Mouse (Mus musculus): ENCODE data around the gene Chpf. TPM values are rescaled to one million over a fixed set of nuclear protein-coding genes. Genes with fewer than 3 reads are reported as not detected.

Gene Chpf
- polyA plus RNA-seq, 1 experiment from 2014 or later, result 22.1 TPM

GRCm38 (mm10) chr1:75494878-75495548, 15.9 kb upstream of the Chpf start:
- Histone ChIP-seq H3K4me2 (no peak overlapping the region), H3K4me3 (replicated peaks) (no peak overlapping the region), H3K4me1 (replicated peaks) (peaks cover 24% of the 10 kb centered on the region), H3K27me3 (peaks cover 18% of the 10 kb centered on the region), H3K9ac (replicated peaks) (no peak overlapping the region), H3K36me3 (peaks cover 73% of the 10 kb centered on the region), H3K9me3 (no peaks in the 10 kb centered on the region), H3K27ac (no peak overlapping the region)
- peak; percentile 17; the same call in 1 of the 2 replicates for ATAC-seq (ENCODE audit: insufficient number of reproducible peaks, insufficient read depth, low FRiP score, low TSS enrichment, low read depth)
- WGBS, result 40% methylated on average over 12 of the region's 12 CpGs

GRCm38 (mm10) chr1:75492579-75493170, 13.6 kb upstream of the Chpf start:
- Histone ChIP-seq H3K4me1 (replicated peaks) (peaks cover 29% of the 10 kb centered on the region), H3K27me3 (peaks cover 41% of the 10 kb centered on the region), H3K27ac (no peak overlapping the region), H3K9me3 (no peaks in the 10 kb centered on the region), H3K4me2 (no peak overlapping the region), H3K36me3 (peaks cover 62% of the 10 kb centered on the region), H3K4me3 (replicated peaks) (no peak overlapping the region), H3K9ac (replicated peaks) (no peak overlapping the region)
- WGBS, result 43% methylated on average over 24 of the region's 24 CpGs
- no peak for ATAC-seq (ENCODE audit: insufficient number of reproducible peaks, insufficient read depth, low FRiP score, low TSS enrichment, low read depth)

GRCm38 (mm10) chr1:75490785-75491551, 11.9 kb upstream of the Chpf start:
- Histone ChIP-seq H3K9ac (replicated peaks) (no peak overlapping the region), H3K4me3 (replicated peaks) (no peak overlapping the region), H3K4me2 (no peak overlapping the region), H3K9me3 (no peaks in the 10 kb centered on the region), H3K27me3 (peaks cover 58% of the 10 kb centered on the region), H3K4me1 (replicated peaks) (peaks cover 26% of the 10 kb centered on the region), H3K36me3 (peaks cover 45% of the 10 kb centered on the region), H3K27ac (no peak overlapping the region)
- no peak for ATAC-seq (ENCODE audit: insufficient number of reproducible peaks, insufficient read depth, low FRiP score, low TSS enrichment, low read depth)
- WGBS, result 82% methylated on average over 34 of the region's 34 CpGs

GRCm38 (mm10) chr1:75487405-75488161, 8.5 kb upstream of the Chpf start:
- ATAC-seq (ENCODE audit: insufficient number of reproducible peaks, insufficient read depth, low FRiP score, low TSS enrichment, low read depth), result peak; percentile 70
- H3K9me3 ChIP-seq, result no peaks in the 10 kb centered on the region
- under 1% methylated on average over 62 of the region's 62 CpGs for WGBS

GRCm38 (mm10) chr1:75487040-75487404, 7.9 kb upstream of the Chpf start:
- H3K27me3 ChIP-seq, result peaks cover 84% of the 10 kb centered on the region
- no peaks in the 10 kb centered on the region for H3K9me3 ChIP-seq
- under 1% methylated on average over 13 of the region's 13 CpGs for WGBS
- no peak overlapping the region for H3K27ac ChIP-seq
- H3K9ac ChIP-seq (replicated peaks), result no peak overlapping the region; the same call in 1 of the 2 replicates
- H3K36me3 ChIP-seq, result peaks cover 32% of the 10 kb centered on the region
- H3K4me3 ChIP-seq (replicated peaks), result peak overlapping the region; percentile 54
- peaks cover 16% of the 10 kb centered on the region for H3K4me1 ChIP-seq (replicated peaks)
- peak overlapping the region; percentile 81 for H3K4me2 ChIP-seq
- ATAC-seq (ENCODE audit: insufficient number of reproducible peaks, insufficient read depth, low FRiP score, low TSS enrichment, low read depth), result no peak

More at GRCm38 (mm10) chr1:75487405-75488161, 8.5 kb upstream of the Chpf start:
- no peak overlapping the region for H3K27ac ChIP-seq
- peak overlapping the region; percentile 32; the same call in 1 of the 2 replicates for H3K9ac ChIP-seq (replicated peaks)
- peaks cover 83% of the 10 kb centered on the region for H3K27me3 ChIP-seq
- peak overlapping the region; percentile 54 for H3K4me3 ChIP-seq (replicated peaks)
- H3K4me2 ChIP-seq, result peak overlapping the region; percentile 81
- peaks cover 37% of the 10 kb centered on the region for H3K36me3 ChIP-seq
- peaks cover 16% of the 10 kb centered on the region for H3K4me1 ChIP-seq (replicated peaks)

GRCm38 (mm10) chr1:75486561-75486960, 7.5 kb upstream of the Chpf start:
- Histone ChIP-seq H3K9me3 (no peaks in the 10 kb centered on the region), H3K9ac (replicated peaks) (no peak overlapping the region), H3K4me2 (peak overlapping the region; percentile 81), H3K36me3 (peaks cover 27% of the 10 kb centered on the region), H3K27me3 (peaks cover 85% of the 10 kb centered on the region), H3K27ac (no peak overlapping the region), H3K4me1 (replicated peaks) (peaks cover 16% of the 10 kb centered on the region), H3K4me3 (replicated peaks) (peak overlapping the region; percentile 54)
- 6% methylated on average over 24 of the region's 24 CpGs for WGBS
- no peak for ATAC-seq (ENCODE audit: insufficient number of reproducible peaks, insufficient read depth, low FRiP score, low TSS enrichment, low read depth)

- no peak overlapping the region for H3K27ac ChIP-seq
- H3K4me3 ChIP-seq (replicated peaks), result no peak overlapping the region
- peaks cover 11% of the 10 kb centered on the region for H3K36me3 ChIP-seq
- peaks cover 21% of the 10 kb centered on the region for H3K4me1 ChIP-seq (replicated peaks)
- H3K9me3 ChIP-seq, result no peaks in the 10 kb centered on the region
- no peak for ATAC-seq (ENCODE audit: insufficient number of reproducible peaks, insufficient read depth, low FRiP score, low TSS enrichment, low read depth)
- 86% methylated on average over 7 of the region's 7 CpGs for WGBS
- H3K4me2 ChIP-seq, result no peak overlapping the region
- H3K9ac ChIP-seq (replicated peaks), result no peak overlapping the region
- peaks cover 69% of the 10 kb centered on the region for H3K27me3 ChIP-seq
These were observed 1.6 kb upstream of the Chpf start for GRCm38 (mm10) chr1:75480735-75481134.

- Histone ChIP-seq H3K4me1 (replicated peaks) (peaks cover 21% of the 10 kb centered on the region), H3K4me3 (replicated peaks) (peak overlapping the region; percentile 59), H3K36me3 (peaks cover 18% of the 10 kb centered on the region), H3K4me2 (peak overlapping the region; percentile 90), H3K9ac (replicated peaks) (no peak overlapping the region), H3K27ac (no peak overlapping the region), H3K9me3 (no peaks in the 10 kb centered on the region), H3K27me3 (peaks cover 62% of the 10 kb centered on the region)
- no peak for ATAC-seq (ENCODE audit: insufficient number of reproducible peaks, insufficient read depth, low FRiP score, low TSS enrichment, low read depth)
- 19% methylated on average over 13 of the region's 13 CpGs for WGBS
These were observed 929 bp upstream of the Chpf start for GRCm38 (mm10) chr1:75480036-75480435.

- Histone ChIP-seq H3K9me3 (no peaks in the 10 kb centered on the region), H3K4me3 (replicated peaks) (peak overlapping the region; percentile 59), H3K4me2 (peak overlapping the region; percentile 90), H3K27me3 (peaks cover 58% of the 10 kb centered on the region), H3K36me3 (peaks cover 22% of the 10 kb centered on the region), H3K4me1 (replicated peaks) (peaks cover 24% of the 10 kb centered on the region), H3K27ac (no peak overlapping the region), H3K9ac (replicated peaks) (no peak overlapping the region; the same call in 1 of the 2 replicates)
- no peak; the same call in 1 of the 2 replicates for ATAC-seq (ENCODE audit: insufficient number of reproducible peaks, insufficient read depth, low FRiP score, low TSS enrichment, low read depth)
- 1% methylated on average over 22 of the region's 24 CpGs for WGBS
These were observed 505 bp upstream of the Chpf start for GRCm38 (mm10) chr1:75479635-75479989.

GRCm38 (mm10) chr1:75478497-75478896, 610 bp downstream of the Chpf start:
- peaks cover 34% of the 10 kb centered on the region for H3K36me3 ChIP-seq
- H3K4me1 ChIP-seq (replicated peaks), result peaks cover 32% of the 10 kb centered on the region
- peak overlapping the region; percentile 74; the same call in 1 of the 2 replicates for H3K27ac ChIP-seq
- H3K27me3 ChIP-seq, result peaks cover 47% of the 10 kb centered on the region
- 0% methylated on average over 14 of the region's 25 CpGs for WGBS
- peak overlapping the region; percentile 59 for H3K4me3 ChIP-seq (replicated peaks)
- H3K9me3 ChIP-seq, result no peaks in the 10 kb centered on the region
- ATAC-seq (ENCODE audit: insufficient number of reproducible peaks, insufficient read depth, low FRiP score, low TSS enrichment, low read depth), result no peak
- H3K4me2 ChIP-seq, result peak overlapping the region; percentile 90
- peak overlapping the region; percentile 74 for H3K9ac ChIP-seq (replicated peaks)

GRCm38 (mm10) chr1:75477966-75478290, 1.2 kb downstream of the Chpf start:
- Histone ChIP-seq H3K27me3 (peaks cover 41% of the 10 kb centered on the region), H3K27ac (no peak overlapping the region), H3K36me3 (peaks cover 38% of the 10 kb centered on the region), H3K9ac (replicated peaks) (no peak overlapping the region), H3K9me3 (no peaks in the 10 kb centered on the region), H3K4me1 (replicated peaks) (peaks cover 33% of the 10 kb centered on the region), H3K4me2 (peak overlapping the region; percentile 90), H3K4me3 (replicated peaks) (peak overlapping the region; percentile 59)
- WGBS, result 55% methylated on average over 3 of the region's 3 CpGs
- ATAC-seq (ENCODE audit: insufficient number of reproducible peaks, insufficient read depth, low FRiP score, low TSS enrichment, low read depth), result no peak
